Mouse (Mus musculus) B cell, adult 67 days (primary cell): ENCODE measurements around the gene Sis. TPM values are rescaled to one million over a fixed set of nuclear protein-coding genes. Genes with fewer than 3 reads are reported as not detected.

Experiments
- total RNA-seq, 2 experiments: library from RNA; stranded (reverse); gene quantifications; 4 replicates each; pipeline ENCODE4 v1.2.4; 2023

The Sis gene
- total RNA-seq: not detected

DNA sequence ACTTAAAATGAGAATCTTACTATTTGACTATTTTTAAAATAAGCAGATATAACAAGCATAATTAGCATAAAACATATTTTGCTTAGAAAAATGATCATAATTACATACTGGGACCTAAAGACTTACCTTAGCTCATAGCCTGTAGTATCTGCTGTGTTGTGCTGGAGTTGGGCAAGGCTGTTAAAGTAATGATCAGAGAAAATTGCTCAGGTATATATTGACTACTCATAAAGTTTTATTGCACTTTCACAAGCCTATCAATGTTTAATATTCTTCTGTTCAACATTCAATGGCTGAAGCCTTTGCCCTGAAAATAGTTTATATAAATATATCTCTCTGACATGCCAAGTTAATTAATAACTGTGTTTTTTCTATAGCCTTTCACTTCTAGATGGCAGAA, at the start of gene Sis:
Gene Sis (minus strand): TSS at position 189 of the 400 bp plus-strand sequence.

Other genes with a start within 250 kb of the Sis start
- not detected for gene Slitrk3, start 89.9 kb upstream of the Sis start, total RNA-seq